Mouse (Mus musculus): ENCODE measurements around the gene Slc38a10. TPM values are rescaled to one million over a fixed set of nuclear protein-coding genes. Genes with fewer than 3 reads are reported as not detected.

Slc38a10 gene
- total RNA-seq, 2 experiments from 2014 or later = 104 to 116 TPM

GRCm38 (mm10) chr11:120110554-120110953 is 40.6 kb downstream of the Slc38a10 start:
- intact Hi-C loops (cut with DNase I) = loop anchor here (2.0 to 5.0 kb wide), 3 partner anchors 57 to 196 kb away; no protein-coding TSS in a partner anchor
- peak in 1 of 2 experiments; percentile 25 for DNase-seq

- no peak for DNase-seq
- intact Hi-C loops (cut with DNase I) = loop anchor here (2.0 to 5.0 kb wide), 3 partner anchors 58 to 197 kb away; no protein-coding TSS in a partner anchor
Observed at GRCm38 (mm10) chr11:120109558-120110210, 41.5 kb downstream of the Slc38a10 start.

- intact Hi-C loops (cut with DNase I) = no loop called here
- no peak for DNase-seq
Observed at GRCm38 (mm10) chr11:120107796-120108195, 43.4 kb downstream of the Slc38a10 start.

- no peak for DNase-seq
- intact Hi-C loops (cut with DNase I) = no loop called here
Observed at GRCm38 (mm10) chr11:120107026-120107425, 44.1 kb downstream of the Slc38a10 start.

GRCm38 (mm10) chr11:120103431-120103997 is 47.6 kb downstream of the Slc38a10 start:
- intact Hi-C loops (cut with DNase I) = no loop called here
- DNase-seq = peak in 1 of 2 experiments; percentile 26

- peak; percentile 77 to 84 for DNase-seq
- intact Hi-C loops (cut with DNase I) = loop anchor here (2.0 kb wide), 1 partner anchor 88 kb away; no protein-coding TSS in a partner anchor
Observed at GRCm38 (mm10) chr11:120101036-120101435, 50.1 kb downstream of the Slc38a10 start.

- intact Hi-C loops (cut with DNase I) = no loop called here
Observed at GRCm38 (mm10) chr11:120098588-120099511, 52.3 kb downstream of the Slc38a10 start, which contains the start of the genes Tepsin and Ndufaf8. Gene Tepsin (minus strand): TSS chr11:120098731. Gene Ndufaf8 (plus strand): TSS chr11:120098928.

GRCm38 (mm10) chr11:120092817-120093591 is 58.1 kb downstream of the Slc38a10 start:
- intact Hi-C loops (cut with DNase I) = no loop called here
- DNase-seq = no peak

More at GRCm38 (mm10) chr11:120098588-120099511, 52.3 kb downstream of the Slc38a10 start, which contains the start of the genes Tepsin and Ndufaf8:
- peak; percentile 100 for DNase-seq

GRCm38 (mm10) chr11:120090661-120091060 is 60.5 kb downstream of the Slc38a10 start:
- DNase-seq = no peak
- intact Hi-C loops (cut with DNase I) = no loop called here

- peak; percentile 99 for DNase-seq
- intact Hi-C loops (cut with DNase I) = no loop called here
Observed at GRCm38 (mm10) chr11:120086702-120087152, 64.4 kb downstream of the Slc38a10 start, which contains the start of gene Cep131. Gene Cep131 (minus strand): TSS chr11:120086827.

GRCm38 (mm10) chr11:120085891-120086627 is 65.1 kb downstream of the Slc38a10 start:
- peak; percentile 56 to 63 for DNase-seq
- intact Hi-C loops (cut with DNase I) = no loop called here

GRCm38 (mm10) chr11:120080282-120080681 is 70.9 kb downstream of the Slc38a10 start:
- DNase-seq = no peak
- intact Hi-C loops (cut with DNase I) = no loop called here

GRCm38 (mm10) chr11:120076191-120076590 is 75.0 kb downstream of the Slc38a10 start:
- DNase-seq = no peak
- intact Hi-C loops (cut with DNase I) = no loop called here

- DNase-seq = no peak
- intact Hi-C loops (cut with DNase I) = no loop called here
Observed at GRCm38 (mm10) chr11:120072986-120073647, 78.0 kb downstream of the Slc38a10 start.

- DNase-seq = no peak
- intact Hi-C loops (cut with DNase I) = no loop called here
Observed at GRCm38 (mm10) chr11:120071731-120072320, 79.3 kb downstream of the Slc38a10 start.

GRCm38 (mm10) chr11:120071065-120071464 is 80.1 kb downstream of the Slc38a10 start:
- intact Hi-C loops (cut with DNase I) = no loop called here
- no peak for DNase-seq

GRCm38 (mm10) chr11:120070286-120070930 is 80.7 kb downstream of the Slc38a10 start:
- intact Hi-C loops (cut with DNase I) = no loop called here
- no peak for DNase-seq

- intact Hi-C loops (cut with DNase I) = loop anchor here (5.0 kb wide), 1 partner anchor 57 kb away; no protein-coding TSS in a partner anchor
- DNase-seq = no peak
Observed at GRCm38 (mm10) chr11:120069261-120069660, 81.9 kb downstream of the Slc38a10 start.
